Mouse (Mus musculus) cerebellum, adult 2 months (tissue): Measurements from ENCODE around the gene Parp11.

Experiments
- CTCF ChIP-seq: fragments of 200-500 bp; IDR thresholded peaks from 2 replicates; pipeline ENCODE4 v1.5.1; 2011; ENCODE audit warnings: low read depth, mild to moderate bottlenecking, control low read depth, low read length, moderate library complexity, borderline replicate concordance; ENCODE audit not compliant: insufficient read depth
- POLR2A ChIP-seq: fragments of 200-500 bp; IDR thresholded peaks from 2 replicates; pipeline ENCODE4 v1.6.1; 2011; ENCODE audit warnings: low read length, control low read depth, borderline replicate concordance; ENCODE audit not compliant: insufficient read depth

DNA sequence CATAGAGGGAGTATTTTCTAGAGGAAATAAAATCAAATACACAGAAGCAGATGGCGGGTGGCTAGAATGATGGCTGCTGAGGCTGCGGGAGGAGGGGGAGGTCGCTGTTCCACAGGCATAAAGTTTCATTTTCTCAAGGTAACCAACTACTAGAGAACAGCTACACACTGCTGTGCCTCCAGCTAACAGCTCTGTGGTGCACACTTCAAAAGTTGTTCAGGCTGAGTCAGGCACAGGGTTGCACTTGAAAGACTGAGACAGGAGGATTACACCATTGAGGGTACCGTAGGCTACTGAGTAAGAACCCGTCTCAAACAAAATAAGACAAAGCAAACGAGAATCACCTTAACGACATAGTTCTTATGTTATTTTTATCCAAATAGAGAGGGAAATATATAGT, 90.4 kb downstream of the Parp11 start:
- no peak for TF ChIP-seq POLR2A
- no peak for TF ChIP-seq CTCF
